Mouse (Mus musculus): ENCODE data around the gene Ppard.
"Not testable (repeated sequence)": the region's sequence is repeated elsewhere in the genome, so short reads cannot be mapped to it uniquely, and the experiment has no call there.

Gene Ppard

DNA sequence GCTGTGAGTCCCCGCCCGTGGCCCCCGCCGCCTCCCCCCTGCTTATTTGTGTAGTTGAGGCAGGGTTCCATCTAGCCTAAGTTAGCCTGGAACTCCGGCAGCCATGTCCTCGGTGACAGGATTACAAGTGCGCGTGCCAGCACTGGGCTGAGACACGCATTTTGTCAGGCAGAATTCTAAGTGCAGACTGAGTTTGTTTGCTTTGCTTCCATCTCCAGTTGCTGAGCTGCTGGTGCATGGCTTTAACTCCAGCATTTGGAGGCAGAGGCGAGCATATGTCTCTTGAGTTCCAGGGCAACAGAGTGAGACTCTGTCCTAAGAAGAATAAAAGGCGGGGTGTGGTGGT is 81.4 kb downstream of the Ppard start:
- peaks cover 5% of the 10 kb centered on the region for H3K36me3 ChIP-seq (ENCODE audit: control insufficient read depth, insufficient read depth, low read length, poor library complexity, severe bottlenecking)
- H3K27me3 ChIP-seq (ENCODE audit: control insufficient read depth, insufficient read depth, low read length, poor library complexity, severe bottlenecking): no peaks in the 10 kb centered on the region
- DNase-seq (ENCODE audit: low read depth, low spot score): no peak

DNA sequence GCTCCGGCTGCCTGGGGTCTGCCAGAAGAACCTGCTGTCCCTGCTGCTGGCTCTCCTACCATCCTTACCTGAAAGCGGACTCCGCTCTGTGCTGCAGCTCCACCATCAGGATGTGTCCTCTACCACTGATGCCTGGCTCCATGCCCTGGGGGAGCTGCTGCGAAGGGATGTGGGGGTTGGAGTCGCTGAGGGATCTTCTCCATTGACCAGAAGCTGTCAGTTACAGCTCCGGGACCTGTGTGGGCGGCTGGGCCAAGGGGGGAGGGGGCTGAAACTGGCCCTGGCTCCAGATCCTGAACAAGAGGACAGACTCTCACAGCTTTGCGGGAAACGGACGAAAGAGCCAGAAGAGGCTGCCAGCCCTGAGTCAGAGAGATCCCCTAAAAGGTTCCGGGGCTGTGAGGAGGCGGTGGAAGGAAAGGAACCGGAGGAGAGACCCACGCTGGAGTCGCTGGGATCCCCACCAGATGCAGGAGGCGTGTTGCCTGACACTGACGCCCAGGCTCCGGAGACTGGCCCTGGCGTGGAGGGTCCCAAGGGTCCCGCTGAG is 83.2 kb downstream of the Ppard start:
- no peak for DNase-seq (ENCODE audit: low read depth, low spot score)
- H3K27me3 ChIP-seq (ENCODE audit: control insufficient read depth, insufficient read depth, low read length, poor library complexity, severe bottlenecking): no peaks in the 10 kb centered on the region
- H3K36me3 ChIP-seq (ENCODE audit: control insufficient read depth, insufficient read depth, low read length, poor library complexity, severe bottlenecking): peaks cover 5% of the 10 kb centered on the region

DNA sequence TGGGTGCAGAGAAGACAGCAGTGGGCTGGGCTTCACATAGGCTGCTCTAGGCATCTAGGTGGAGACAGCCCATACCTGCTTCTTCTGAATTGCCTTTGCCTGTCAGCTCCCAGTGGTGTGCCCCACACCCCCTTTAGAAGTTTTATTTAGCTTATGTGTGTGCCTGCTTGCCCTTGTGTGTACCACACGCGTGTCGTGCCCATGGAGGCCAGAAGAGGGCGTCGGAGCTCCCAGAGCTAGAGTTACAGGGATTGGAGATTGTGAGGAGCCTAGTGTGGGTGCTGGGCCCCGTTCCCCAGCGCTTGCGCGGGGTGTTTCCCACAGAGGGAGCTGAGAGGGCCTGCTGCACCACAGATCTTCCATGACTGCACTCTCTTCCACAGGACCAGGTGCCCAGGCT is 84.0 kb downstream of the Ppard start:
- DNase-seq (ENCODE audit: low read depth, low spot score): no peak
- Histone ChIP-seq H3K27me3 (ENCODE audit: control insufficient read depth, insufficient read depth, low read length, poor library complexity, severe bottlenecking) (no peaks in the 10 kb centered on the region), H3K36me3 (ENCODE audit: control insufficient read depth, insufficient read depth, low read length, poor library complexity, severe bottlenecking) (peaks cover 5% of the 10 kb centered on the region)

- no peaks in the 10 kb centered on the region for H3K27me3 ChIP-seq (ENCODE audit: control insufficient read depth, insufficient read depth, low read length, poor library complexity, severe bottlenecking)
- DNase-seq (ENCODE audit: low read depth, low spot score): no peak
- H3K36me3 ChIP-seq (ENCODE audit: control insufficient read depth, insufficient read depth, low read length, poor library complexity, severe bottlenecking): peaks cover 5% of the 10 kb centered on the region
Measured at GRCm38 (mm10) chr17:28317091-28317490, 84.6 kb downstream of the Ppard start.

- peaks cover 5% of the 10 kb centered on the region for H3K36me3 ChIP-seq (ENCODE audit: control insufficient read depth, insufficient read depth, low read length, poor library complexity, severe bottlenecking)
- no peaks in the 10 kb centered on the region for H3K27me3 ChIP-seq (ENCODE audit: control insufficient read depth, insufficient read depth, low read length, poor library complexity, severe bottlenecking)
- no peak for DNase-seq (ENCODE audit: low read depth, low spot score)
Measured at GRCm38 (mm10) chr17:28317725-28318124, 85.2 kb downstream of the Ppard start.

- DNase-seq (ENCODE audit: low read depth, low spot score): no peak
- no peaks in the 10 kb centered on the region for H3K27me3 ChIP-seq (ENCODE audit: control insufficient read depth, insufficient read depth, low read length, poor library complexity, severe bottlenecking)
- peaks cover 5% of the 10 kb centered on the region for H3K36me3 ChIP-seq (ENCODE audit: control insufficient read depth, insufficient read depth, low read length, poor library complexity, severe bottlenecking)
Measured at GRCm38 (mm10) chr17:28321700-28322099, 89.2 kb downstream of the Ppard start.

GRCm38 (mm10) chr17:28323786-28324185 is 91.3 kb downstream of the Ppard start:
- Histone ChIP-seq H3K36me3 (ENCODE audit: control insufficient read depth, insufficient read depth, low read length, poor library complexity, severe bottlenecking) (no peaks in the 10 kb centered on the region; the same call in none of the 2 replicates), H3K27me3 (ENCODE audit: control insufficient read depth, insufficient read depth, low read length, poor library complexity, severe bottlenecking) (no peaks in the 10 kb centered on the region)
- DNase-seq (ENCODE audit: low read depth, low spot score): no peak

DNA sequence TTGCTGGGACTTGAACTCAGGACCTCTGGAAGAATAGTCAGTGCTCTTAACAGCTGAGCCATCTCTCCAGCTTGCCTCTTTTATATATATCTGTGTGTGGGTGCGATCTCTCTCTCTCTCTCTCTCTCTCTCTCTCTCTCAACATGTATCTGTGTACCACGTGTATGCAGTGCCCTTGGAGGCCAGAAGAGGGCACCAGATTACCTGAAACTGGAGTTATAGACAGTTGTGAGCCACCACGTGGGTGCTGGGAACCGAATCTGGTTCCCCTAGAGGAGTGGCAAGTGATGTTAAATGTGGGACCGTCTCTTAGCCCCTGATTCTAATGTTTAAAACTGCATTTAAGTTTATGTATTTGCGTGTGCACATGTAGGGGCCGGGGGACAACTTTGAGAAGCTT is 91.9 kb downstream of the Ppard start:
- not testable (repeated sequence) for H3K27me3 ChIP-seq (ENCODE audit: control insufficient read depth, insufficient read depth, low read length, poor library complexity, severe bottlenecking); H3K36me3 ChIP-seq (ENCODE audit: control insufficient read depth, insufficient read depth, low read length, poor library complexity, severe bottlenecking); DNase-seq (ENCODE audit: low read depth, low spot score)

GRCm38 (mm10) chr17:28325751-28326150 is 93.3 kb downstream of the Ppard start:
- Histone ChIP-seq H3K36me3 (ENCODE audit: control insufficient read depth, insufficient read depth, low read length, poor library complexity, severe bottlenecking) (peaks cover 2% of the 10 kb centered on the region), H3K27me3 (ENCODE audit: control insufficient read depth, insufficient read depth, low read length, poor library complexity, severe bottlenecking) (no peaks in the 10 kb centered on the region)
- no peak for DNase-seq (ENCODE audit: low read depth, low spot score)

GRCm38 (mm10) chr17:28326951-28327350 is 94.5 kb downstream of the Ppard start:
- Histone ChIP-seq H3K27me3 (ENCODE audit: control insufficient read depth, insufficient read depth, low read length, poor library complexity, severe bottlenecking) (no peaks in the 10 kb centered on the region), H3K36me3 (ENCODE audit: control insufficient read depth, insufficient read depth, low read length, poor library complexity, severe bottlenecking) (peaks cover 2% of the 10 kb centered on the region)
- DNase-seq (ENCODE audit: low read depth, low spot score): no peak

DNA sequence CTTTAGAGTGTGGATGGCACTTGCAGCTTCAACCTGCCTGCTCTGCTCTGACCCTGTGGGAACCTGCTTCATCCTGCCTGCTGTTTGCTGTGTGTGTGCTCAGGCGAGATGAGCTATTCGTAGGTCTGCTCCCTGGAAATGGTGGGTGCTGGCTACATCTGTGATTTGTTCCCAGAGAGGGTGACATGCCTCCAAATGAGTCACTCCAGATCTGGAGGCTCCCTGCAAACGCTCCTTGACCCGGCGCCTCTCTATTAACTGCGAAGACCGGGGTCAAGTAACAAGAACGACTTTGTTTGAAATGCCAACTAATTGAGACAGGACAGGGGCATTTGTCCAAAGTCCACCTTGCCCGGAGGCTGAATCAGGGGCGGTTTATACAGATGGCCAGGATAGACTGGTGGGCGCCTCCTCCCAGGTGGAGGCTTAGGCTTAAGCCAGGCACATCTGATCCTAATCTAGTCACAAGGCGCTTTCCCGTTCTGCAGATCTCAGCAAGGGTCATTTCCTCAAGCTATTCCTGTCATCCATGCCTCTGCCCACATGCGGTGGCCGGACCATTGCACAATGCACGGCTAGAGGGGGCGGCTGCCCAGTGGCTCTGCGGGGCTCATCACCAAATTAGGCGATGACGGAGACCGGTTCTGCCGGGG is 95.3 kb downstream of the Ppard start:
- H3K27me3 ChIP-seq (ENCODE audit: control insufficient read depth, insufficient read depth, low read length, poor library complexity, severe bottlenecking): no peaks in the 10 kb centered on the region
- H3K36me3 ChIP-seq (ENCODE audit: control insufficient read depth, insufficient read depth, low read length, poor library complexity, severe bottlenecking): peaks cover 2% of the 10 kb centered on the region
- no peak for DNase-seq (ENCODE audit: low read depth, low spot score)

- H3K36me3 ChIP-seq (ENCODE audit: control insufficient read depth, insufficient read depth, low read length, poor library complexity, severe bottlenecking): peaks cover 2% of the 10 kb centered on the region
- DNase-seq (ENCODE audit: low read depth, low spot score): peak; percentile 98
- H3K27me3 ChIP-seq (ENCODE audit: control insufficient read depth, insufficient read depth, low read length, poor library complexity, severe bottlenecking): no peaks in the 10 kb centered on the region
Measured at GRCm38 (mm10) chr17:28328366-28328928, 95.9 kb downstream of the Ppard start, which contains the start of gene Rpl10a. Rpl10a (plus strand) TSS chr17:28328471.

GRCm38 (mm10) chr17:28328946-28329345 is 96.4 kb downstream of the Ppard start:
- Histone ChIP-seq H3K36me3 (ENCODE audit: control insufficient read depth, insufficient read depth, low read length, poor library complexity, severe bottlenecking) (peaks cover 2% of the 10 kb centered on the region), H3K27me3 (ENCODE audit: control insufficient read depth, insufficient read depth, low read length, poor library complexity, severe bottlenecking) (no peaks in the 10 kb centered on the region)
- DNase-seq (ENCODE audit: low read depth, low spot score): no peak

- no peaks in the 10 kb centered on the region for H3K27me3 ChIP-seq (ENCODE audit: control insufficient read depth, insufficient read depth, low read length, poor library complexity, severe bottlenecking)
- DNase-seq (ENCODE audit: low read depth, low spot score): no peak
Measured at GRCm38 (mm10) chr17:28329503-28330231, 97.2 kb downstream of the Ppard start.

DNA sequence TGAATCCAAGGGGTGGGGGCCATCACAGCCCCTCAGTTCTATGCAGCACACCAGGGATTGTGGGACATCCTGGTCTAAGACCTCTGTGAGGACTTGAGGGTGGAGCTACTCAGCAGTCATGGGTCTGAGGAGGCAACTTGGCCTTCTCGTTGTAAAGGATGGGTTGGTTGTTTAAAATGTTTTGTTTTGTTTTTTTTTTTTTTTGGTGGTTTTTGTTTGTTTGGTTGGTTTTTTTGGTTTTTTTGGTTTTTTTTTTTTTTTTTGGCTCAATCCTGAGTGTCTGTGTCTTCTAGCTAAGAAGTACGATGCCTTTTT is 97.7 kb downstream of the Ppard start:
- H3K36me3 ChIP-seq (ENCODE audit: control insufficient read depth, insufficient read depth, low read length, poor library complexity, severe bottlenecking): peaks cover 2% of the 10 kb centered on the region; the same call in 1 of the 2 replicates
- H3K27me3 ChIP-seq (ENCODE audit: control insufficient read depth, insufficient read depth, low read length, poor library complexity, severe bottlenecking): no peaks in the 10 kb centered on the region
- no peak for DNase-seq (ENCODE audit: low read depth, low spot score)

More at GRCm38 (mm10) chr17:28329503-28330231, 97.2 kb downstream of the Ppard start:
- peaks cover 2% of the 10 kb centered on the region; the same call in 1 of the 2 replicates for H3K36me3 ChIP-seq (ENCODE audit: control insufficient read depth, insufficient read depth, low read length, poor library complexity, severe bottlenecking)

Measured in splenic B cell, adult 2 months (primary cell).